Mouse (Mus musculus) forebrain, postnatal 0 days (tissue): ENCODE data around the gene Mnd1. TPM values are rescaled to one million over a fixed set of nuclear protein-coding genes. Genes with fewer than 3 reads are reported as not detected.

Experiments
- ATAC-seq: fragments of 200-750 bp; cut with Nextera tagmentation; 2 replicates; pipeline ENCODE4 v1.8.0; 2017; ENCODE audit warnings: mild to moderate bottlenecking, moderate library complexity
- DNase-seq: peaks from one replicate; pipeline ENCODE4 v3.0.0-alpha.2; 2015
- H3K27ac ChIP-seq: fragments of 300-500 bp; sonication (generic); 2 replicates; pipeline ENCODE4 v1.5.1; 2014; ENCODE audit warnings: low read depth, mild to moderate bottlenecking, antibody characterized with exemption, low read length, moderate library complexity, mixed read lengths
- H3K27me3 ChIP-seq: fragments of 300-500 bp; sonication (generic); 2 replicates; pipeline ENCODE4 v1.6.1; 2014; ENCODE audit warnings: mild to moderate bottlenecking, low read length, mixed read lengths; ENCODE audit not compliant: insufficient read depth
- H3K36me3 ChIP-seq: fragments of 300-500 bp; sonication (generic); 2 replicates; pipeline ENCODE4 v1.6.1; 2014; ENCODE audit warnings: mild to moderate bottlenecking, moderate library complexity; ENCODE audit not compliant: insufficient read depth
- H3K4me1 ChIP-seq: fragments of 300-500 bp; sonication (generic); 2 replicates; pipeline ENCODE4 v1.6.1; 2014; ENCODE audit warnings: antibody characterized with exemption; ENCODE audit not compliant: insufficient read depth
- H3K4me2 ChIP-seq: fragments of 300-500 bp; sonication (generic); 2 replicates; pipeline ENCODE4 v1.6.1; 2014; ENCODE audit warnings: low read depth, mild to moderate bottlenecking, moderate library complexity
- H3K4me3 ChIP-seq: fragments of 300-500 bp; sonication (generic); 2 replicates; pipeline ENCODE4 v1.5.1; 2014; ENCODE audit warnings: low read depth, low read length, mixed read lengths
- H3K9ac ChIP-seq: fragments of 300-500 bp; sonication (generic); 2 replicates; pipeline ENCODE4 v1.6.1; 2014; ENCODE audit warnings: mild to moderate bottlenecking
- H3K9me3 ChIP-seq: fragments of 300-500 bp; sonication (generic); 2 replicates; pipeline ENCODE4 v1.6.1; 2016; ENCODE audit warnings: low read length
- CTCF ChIP-seq: sonication (generic); IDR thresholded peaks from 2 replicates; pipeline ENCODE4 v1.5.1; 2016; ENCODE audit warnings: antibody characterized with exemption, control low read depth, low read depth
- WGBS: fragments of 180-500 bp; shearing (Covaris S2); extraction: QIAGEN DNeasy Blood & Tissue Kit; methylation state at CpG from one replicate; pipeline ENCODE4 v1.1.7; 2014; 5-methylcytosine and 5-hydroxymethylcytosine counted together
- polyA plus RNA-seq: library from polyadenylated mRNA; unstranded; fragments of >200 nt; fragmentation: Nextera tagmentation; extraction: Ambion mirVana; gene quantifications from 2 replicates; pipeline ENCODE4 v1.2.1, GENCODE M21; 2015
- total RNA-seq: library from RNA; depleted of rRNA; stranded (reverse); fragments of >200 nt; gene quantifications from 2 replicates; pipeline ENCODE4 v1.2.3, GENCODE M21; 2014

Mnd1 gene
- total and polyA plus RNA-seq, 2 experiments from 2014 or later, result 2.5 to 3.0 TPM

DNA sequence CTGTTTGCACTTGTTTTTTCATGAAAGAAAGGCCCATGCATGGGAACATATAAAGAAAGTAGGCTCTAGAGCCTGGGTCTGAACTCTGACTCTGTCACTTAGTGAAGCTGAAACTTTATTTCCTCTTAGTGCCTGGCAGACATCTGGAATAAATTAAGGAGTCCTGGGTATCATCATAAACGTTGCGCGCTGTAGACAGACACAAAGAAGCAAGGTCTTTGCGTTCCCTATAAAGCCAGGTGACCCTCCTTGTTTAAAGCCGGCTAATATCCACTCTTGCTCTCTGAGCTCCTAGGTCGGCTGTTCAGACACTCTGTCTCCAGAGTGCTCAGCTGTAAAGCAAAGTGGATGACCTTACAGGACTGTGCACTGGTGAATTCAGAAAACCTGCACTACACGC lies 14.6 kb downstream of the Mnd1 start:
- WGBS, result 89% methylated on average over 7 of the region's 7 CpGs
- ATAC-seq, result no peak

DNA sequence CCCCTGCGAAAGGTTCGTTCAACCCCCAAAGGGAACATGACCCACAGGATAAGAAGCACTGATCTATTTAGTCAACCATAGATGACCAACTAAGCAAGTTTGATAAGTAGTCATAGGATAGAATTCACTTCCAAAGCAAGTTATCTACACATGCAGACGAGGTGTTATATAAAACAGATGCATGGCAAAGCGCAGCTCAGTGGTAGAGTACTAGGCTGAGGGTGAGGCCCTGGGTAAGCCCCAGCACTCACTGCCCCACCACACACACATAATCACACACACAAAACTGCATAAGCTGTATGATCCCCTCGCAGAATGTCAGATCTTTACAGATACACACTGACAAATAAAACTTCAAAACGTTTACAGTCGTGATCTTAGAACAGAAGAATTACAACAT lies 19.1 kb downstream of the Mnd1 start:
- no peak overlapping the region for H3K4me3 ChIP-seq
- WGBS, result 90% methylated on average over 7 of the region's 7 CpGs
- TF ChIP-seq CTCF, result no peak
- no peaks in the 10 kb centered on the region for H3K27me3 ChIP-seq
- no peak overlapping the region for H3K27ac ChIP-seq
- no peak overlapping the region for H3K9ac ChIP-seq
- no peaks in the 10 kb centered on the region for H3K9me3 ChIP-seq
- H3K4me2 ChIP-seq, result no peak overlapping the region
- no peaks in the 10 kb centered on the region for H3K36me3 ChIP-seq
- DNase-seq, result no peak
- H3K4me1 ChIP-seq, result no peaks in the 10 kb centered on the region
- ATAC-seq, result no peak

More for the DNA sequence above, 14.6 kb downstream of the Mnd1 start:
- DNase-seq, result no peak
- H3K9ac ChIP-seq, result no peak overlapping the region
- no peaks in the 10 kb centered on the region for H3K36me3 ChIP-seq
- H3K27me3 ChIP-seq, result no peaks in the 10 kb centered on the region
- no peaks in the 10 kb centered on the region for H3K4me1 ChIP-seq
- TF ChIP-seq CTCF, result no peak
- H3K9me3 ChIP-seq, result no peaks in the 10 kb centered on the region
- no peak overlapping the region for H3K27ac ChIP-seq
- no peak overlapping the region for H3K4me2 ChIP-seq
- H3K4me3 ChIP-seq, result no peak overlapping the region

DNA sequence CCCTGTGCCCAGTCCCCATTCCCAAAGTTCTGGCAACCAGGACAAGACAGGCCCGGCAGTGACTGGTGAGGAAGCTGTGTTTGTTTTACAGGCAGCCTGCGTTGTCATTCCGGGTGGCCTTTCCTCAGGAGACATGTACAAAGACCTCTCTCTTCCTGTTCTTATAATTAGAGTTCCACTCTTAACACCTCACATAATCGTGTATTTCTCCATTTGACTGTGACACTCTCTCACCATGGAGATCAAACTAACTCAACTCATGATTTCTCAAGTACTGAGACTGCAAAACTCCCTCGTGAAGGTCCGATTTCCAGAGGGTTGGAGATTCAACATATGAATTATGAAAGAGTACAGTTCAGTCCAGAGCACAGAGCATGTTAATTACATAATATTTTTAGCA lies 19.7 kb downstream of the Mnd1 start:
- Histone ChIP-seq H3K36me3 (no peaks in the 10 kb centered on the region), H3K4me2 (no peak overlapping the region), H3K4me1 (no peaks in the 10 kb centered on the region), H3K9ac (no peak overlapping the region), H3K27me3 (no peaks in the 10 kb centered on the region), H3K9me3 (no peaks in the 10 kb centered on the region), H3K27ac (no peak overlapping the region), H3K4me3 (no peak overlapping the region)
- WGBS, result 80% methylated on average over 6 of the region's 6 CpGs
- DNase-seq, result no peak
- TF ChIP-seq CTCF, result no peak
- ATAC-seq, result no peak

DNA sequence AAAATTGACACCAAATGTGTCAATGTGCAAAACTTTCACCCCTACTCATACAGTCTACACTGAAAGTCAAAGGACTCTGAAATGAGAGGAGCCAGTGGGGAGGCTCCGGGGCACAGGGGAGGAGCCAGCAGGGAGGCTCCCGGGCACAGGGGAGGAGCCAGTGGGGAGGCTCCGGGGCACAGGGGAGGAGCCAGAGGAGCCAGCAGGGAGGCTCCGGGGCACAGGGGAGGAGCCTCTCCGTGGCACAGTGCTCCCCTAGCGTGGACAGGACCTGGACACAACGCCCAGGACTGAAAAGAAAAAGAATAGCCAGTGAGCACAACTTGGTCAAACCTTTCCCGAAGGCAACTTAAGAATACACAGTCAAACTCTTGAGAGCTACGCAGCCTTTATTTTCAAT lies 20.2 kb downstream of the Mnd1 start:
- Histone ChIP-seq H3K4me2 (no peak overlapping the region), H3K27me3 (no peaks in the 10 kb centered on the region), H3K9me3 (no peaks in the 10 kb centered on the region), H3K9ac (no peak overlapping the region), H3K4me3 (no peak overlapping the region), H3K27ac (no peak overlapping the region), H3K4me1 (no peaks in the 10 kb centered on the region), H3K36me3 (no peaks in the 10 kb centered on the region)
- DNase-seq (no peak), ATAC-seq (no peak)
- TF ChIP-seq CTCF, result no peak
- WGBS, result 31% methylated on average over 9 of the region's 9 CpGs

DNA sequence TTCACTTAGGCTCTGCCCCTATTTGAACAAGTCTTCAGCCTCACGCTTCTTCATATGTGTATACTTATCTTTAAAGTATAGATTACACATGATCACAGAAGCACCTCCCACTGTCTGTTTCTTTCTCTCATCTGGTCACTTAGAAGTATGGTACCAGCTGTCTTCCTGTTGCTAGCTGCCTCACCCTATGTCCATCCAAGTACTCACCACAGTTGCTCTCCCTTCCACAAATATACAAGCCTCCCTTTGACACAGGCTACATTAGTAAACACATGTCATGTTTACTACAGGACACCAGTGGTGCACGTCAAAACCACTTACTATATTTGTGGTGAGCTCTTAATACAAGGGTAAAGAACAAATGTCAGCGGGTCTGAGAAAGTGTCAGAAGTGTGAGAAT lies 24.2 kb downstream of the Mnd1 start:
- ATAC-seq (no peak), DNase-seq (no peak)
- no peaks in the 10 kb centered on the region for H3K36me3 ChIP-seq
- no peaks in the 10 kb centered on the region for H3K27me3 ChIP-seq
- H3K4me3 ChIP-seq, result no peak overlapping the region
- TF ChIP-seq CTCF, result no peak
- H3K9ac ChIP-seq, result no peak overlapping the region
- 93% methylated on average over 3 of the region's 3 CpGs for WGBS
- H3K27ac ChIP-seq, result no peak overlapping the region
- H3K4me2 ChIP-seq, result no peak overlapping the region
- no peaks in the 10 kb centered on the region for H3K9me3 ChIP-seq
- no peaks in the 10 kb centered on the region for H3K4me1 ChIP-seq

DNA sequence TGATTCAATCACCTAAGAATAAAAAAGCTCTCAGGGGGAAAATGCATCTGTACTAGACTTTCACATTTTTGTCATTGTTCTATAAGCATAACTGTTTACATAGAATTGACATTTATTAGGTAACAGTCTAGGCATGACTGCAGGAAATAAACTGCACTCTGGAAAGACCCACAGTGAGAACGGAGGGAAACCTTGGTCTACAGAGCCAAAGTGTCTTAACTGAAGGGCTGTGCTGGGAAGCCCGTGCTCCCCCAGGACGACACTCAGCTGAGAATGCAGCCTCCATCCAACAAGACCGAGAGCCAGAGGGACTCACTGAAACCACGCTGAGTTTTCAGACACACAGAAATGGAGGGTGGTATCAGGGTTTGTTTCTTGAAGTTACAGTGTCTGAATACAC lies 24.8 kb downstream of the Mnd1 start:
- WGBS, result 75% methylated on average over 5 of the region's 5 CpGs
- no peaks in the 10 kb centered on the region for H3K4me1 ChIP-seq

DNA sequence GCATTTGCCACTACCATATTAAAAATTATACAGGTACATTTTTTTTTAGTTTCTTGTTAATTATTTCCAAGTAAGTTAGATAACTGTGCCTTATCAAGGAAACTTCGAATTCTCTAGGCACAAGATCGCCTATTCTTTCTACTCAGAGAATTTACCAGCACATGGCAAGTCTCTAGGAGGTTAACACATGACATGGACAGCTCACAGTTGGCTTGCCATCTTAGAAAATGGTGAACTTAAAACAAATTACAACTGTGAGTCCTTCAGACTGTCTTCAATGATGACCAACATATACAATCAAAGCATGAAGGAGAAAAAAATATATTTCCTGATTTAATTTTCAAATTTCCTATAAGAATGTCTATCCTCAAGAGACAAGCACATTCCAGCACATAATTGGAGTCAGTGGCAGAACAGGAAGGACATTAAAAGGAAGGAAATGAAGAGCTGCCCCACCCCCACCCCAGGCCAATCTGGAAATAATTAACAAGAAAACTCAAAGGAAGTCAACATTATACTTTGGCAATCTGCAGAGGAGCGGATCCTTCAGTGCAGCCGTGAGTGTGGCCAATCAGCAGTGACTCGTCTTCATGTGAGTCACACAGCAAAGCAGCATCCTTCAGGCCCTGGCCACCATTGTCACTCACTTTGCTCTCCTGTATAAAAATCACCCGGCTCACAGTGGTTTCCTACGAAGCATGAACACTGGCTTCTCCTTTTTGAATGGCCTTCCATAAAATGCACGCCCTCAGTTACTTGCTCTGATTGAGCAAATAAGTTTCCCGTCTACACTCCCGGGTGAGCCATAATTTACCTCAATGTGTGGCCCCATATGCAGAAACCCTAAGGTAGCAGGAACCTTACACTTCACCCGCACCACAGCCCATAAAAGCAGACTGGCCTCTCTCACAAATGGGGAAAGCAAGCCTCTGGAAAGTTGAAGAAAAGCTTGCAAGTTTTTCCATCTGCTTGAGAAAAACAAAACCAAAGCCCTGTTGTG lies 26.4 kb downstream of the Mnd1 start:
- no peak for TF ChIP-seq CTCF
- H3K4me1 ChIP-seq, result no peaks in the 10 kb centered on the region
- 79% methylated on average over 11 of the region's 11 CpGs for WGBS
- DNase-seq (no peak), ATAC-seq (no peak)
- H3K9me3 ChIP-seq, result no peaks in the 10 kb centered on the region
- H3K4me2 ChIP-seq, result no peak overlapping the region
- no peak overlapping the region for H3K9ac ChIP-seq
- no peaks in the 10 kb centered on the region for H3K36me3 ChIP-seq
- H3K27ac ChIP-seq, result no peak overlapping the region
- H3K27me3 ChIP-seq, result no peaks in the 10 kb centered on the region
- no peak overlapping the region for H3K4me3 ChIP-seq

More for the DNA sequence above, 24.8 kb downstream of the Mnd1 start:
- no peaks in the 10 kb centered on the region for H3K27me3 ChIP-seq
- H3K27ac ChIP-seq, result no peak overlapping the region
- DNase-seq (no peak), ATAC-seq (no peak)
- no peaks in the 10 kb centered on the region for H3K9me3 ChIP-seq
- H3K4me2 ChIP-seq, result no peak overlapping the region
- no peak for TF ChIP-seq CTCF
- no peak overlapping the region for H3K9ac ChIP-seq
- no peaks in the 10 kb centered on the region for H3K36me3 ChIP-seq
- no peak overlapping the region for H3K4me3 ChIP-seq
